Mouse (Mus musculus) forebrain, embryonic 10.5 days (tissue): ENCODE measurements around the gene Arfgef2. TPM values are rescaled to one million over a fixed set of nuclear protein-coding genes. Genes with fewer than 3 reads are reported as not detected.

ENCODE experiments used
- DNase-seq: peaks from one replicate; pipeline ENCODE4 v3.0.0-alpha.2; 2017; ENCODE audit warnings: low spot score; ENCODE audit errors: extremely low spot score
- H3K27ac ChIP-seq: fragments of 300-500 bp; sonication (generic); 2 replicates; pipeline ENCODE4 v1.5.1; 2016; ENCODE audit warnings: mild to moderate bottlenecking
- H3K27me3 ChIP-seq: fragments of 300-500 bp; sonication (generic); 2 replicates; pipeline ENCODE4 v1.6.1; 2016; ENCODE audit warnings: mild to moderate bottlenecking; ENCODE audit not compliant: poor library complexity, severe bottlenecking
- H3K36me3 ChIP-seq: fragments of 300-500 bp; sonication (generic); replicated peaks from 2 replicates; pipeline ENCODE4 v1.6.1; 2016; ENCODE audit warnings: mild to moderate bottlenecking, moderate library complexity
- H3K4me1 ChIP-seq: fragments of 300-500 bp; sonication (generic); 2 replicates; pipeline ENCODE4 v1.6.1; 2016
- H3K4me3 ChIP-seq: fragments of 300-500 bp; sonication (generic); 2 replicates; pipeline ENCODE4 v1.5.1; 2016; ENCODE audit warnings: mild to moderate bottlenecking, moderate library complexity
- H3K9me3 ChIP-seq: fragments of 300-500 bp; sonication (generic); 2 replicates; pipeline ENCODE4 v1.6.1; 2016; ENCODE audit warnings: mild to moderate bottlenecking, moderate library complexity
- WGBS: fragments of 180-500 bp; shearing (Covaris S2); methylation state at CpG from one replicate; pipeline ENCODE4 v1.1.7; 2016; 5-methylcytosine and 5-hydroxymethylcytosine counted together
- polyA plus RNA-seq: library from polyadenylated mRNA; unstranded; fragments of >200 nt; fragmentation: Nextera tagmentation; extraction: Ambion mirVana; gene quantifications from 2 replicates; pipeline ENCODE4 v1.2.1, GENCODE M21; 2016

Gene Arfgef2
- polyA plus RNA-seq, 1 experiment from 2014 or later: 5.4 TPM

- DNase-seq: no peak
- Histone ChIP-seq H3K27me3 (no peaks in the 10 kb centered on the region), H3K9me3 (no peaks in the 10 kb centered on the region)
Observed at GRCm38 (mm10) chr2:166874675-166875280, 69.4 kb downstream of the Arfgef2 start.

GRCm38 (mm10) chr2:166875561-166875960 lies 70.2 kb downstream of the Arfgef2 start:
- Histone ChIP-seq H3K36me3 (peaks cover 69% of the 10 kb centered on the region), H3K27me3 (no peaks in the 10 kb centered on the region), H3K4me3 (no peak overlapping the region), H3K9me3 (no peaks in the 10 kb centered on the region), H3K27ac (no peak overlapping the region), H3K4me1 (no peaks in the 10 kb centered on the region)
- no peak for DNase-seq
- WGBS: 96% methylated on average over 6 of the region's 6 CpGs

More at GRCm38 (mm10) chr2:166874675-166875280, 69.4 kb downstream of the Arfgef2 start:
- Histone ChIP-seq H3K36me3 (peaks cover 76% of the 10 kb centered on the region), H3K27ac (no peak overlapping the region), H3K4me1 (no peaks in the 10 kb centered on the region), H3K4me3 (no peak overlapping the region)
- WGBS: 83% methylated on average over 10 of the region's 10 CpGs

GRCm38 (mm10) chr2:166876331-166876730 lies 70.9 kb downstream of the Arfgef2 start:
- Histone ChIP-seq H3K27me3 (no peaks in the 10 kb centered on the region), H3K36me3 (peaks cover 66% of the 10 kb centered on the region), H3K4me3 (no peak overlapping the region), H3K9me3 (no peaks in the 10 kb centered on the region), H3K27ac (no peak overlapping the region), H3K4me1 (no peaks in the 10 kb centered on the region)
- DNase-seq: no peak
- WGBS: 90% methylated on average over 10 of the region's 10 CpGs

- 93% methylated on average over 7 of the region's 7 CpGs for WGBS
- peaks cover 27% of the 10 kb centered on the region for H3K36me3 ChIP-seq
- peaks cover 5% of the 10 kb centered on the region for H3K4me1 ChIP-seq
- no peak for DNase-seq
- no peak overlapping the region for H3K27ac ChIP-seq
- H3K9me3 ChIP-seq: no peaks in the 10 kb centered on the region
- no peaks in the 10 kb centered on the region for H3K27me3 ChIP-seq
- no peak overlapping the region for H3K4me3 ChIP-seq
Observed at GRCm38 (mm10) chr2:166885066-166885465, 79.7 kb downstream of the Arfgef2 start.

- no peak for DNase-seq
- peaks cover 5% of the 10 kb centered on the region for H3K4me1 ChIP-seq
- H3K4me3 ChIP-seq: no peak overlapping the region
- WGBS: 73% methylated on average over 10 of the region's 10 CpGs
- peaks cover 31% of the 10 kb centered on the region for H3K36me3 ChIP-seq
- no peak overlapping the region for H3K27ac ChIP-seq
- H3K27me3 ChIP-seq: no peaks in the 10 kb centered on the region
- H3K9me3 ChIP-seq: no peaks in the 10 kb centered on the region
Observed at GRCm38 (mm10) chr2:166885619-166886018, 80.2 kb downstream of the Arfgef2 start.

GRCm38 (mm10) chr2:166886231-166886630 lies 80.8 kb downstream of the Arfgef2 start:
- Histone ChIP-seq H3K27ac (no peak overlapping the region), H3K9me3 (no peaks in the 10 kb centered on the region), H3K4me1 (peaks cover 5% of the 10 kb centered on the region), H3K4me3 (no peak overlapping the region), H3K36me3 (peaks cover 27% of the 10 kb centered on the region), H3K27me3 (no peaks in the 10 kb centered on the region)
- DNase-seq: no peak
- WGBS: 88% methylated on average over 3 of the region's 3 CpGs

- H3K4me3 ChIP-seq: no peak overlapping the region
- 30% methylated on average over 11 of the region's 11 CpGs for WGBS
- DNase-seq: peak; percentile 47
- no peaks in the 10 kb centered on the region for H3K27me3 ChIP-seq
- H3K36me3 ChIP-seq: peaks cover 29% of the 10 kb centered on the region
- peaks cover 5% of the 10 kb centered on the region for H3K4me1 ChIP-seq
- H3K9me3 ChIP-seq: no peaks in the 10 kb centered on the region
- no peak overlapping the region for H3K27ac ChIP-seq
Observed at GRCm38 (mm10) chr2:166887816-166888215, 82.4 kb downstream of the Arfgef2 start.

GRCm38 (mm10) chr2:166891366-166891880 lies 86.0 kb downstream of the Arfgef2 start:
- 70% methylated on average over 9 of the region's 9 CpGs for WGBS
- Histone ChIP-seq H3K27ac (no peak overlapping the region), H3K36me3 (peaks cover 43% of the 10 kb centered on the region), H3K27me3 (no peaks in the 10 kb centered on the region), H3K4me3 (no peak overlapping the region), H3K4me1 (peaks cover 5% of the 10 kb centered on the region), H3K9me3 (no peaks in the 10 kb centered on the region)
- no peak for DNase-seq

- H3K4me3 ChIP-seq: no peak overlapping the region
- WGBS: 92% methylated on average over 8 of the region's 8 CpGs
- peaks cover 42% of the 10 kb centered on the region for H3K36me3 ChIP-seq
- no peaks in the 10 kb centered on the region for H3K27me3 ChIP-seq
- peaks cover 5% of the 10 kb centered on the region for H3K4me1 ChIP-seq
- H3K27ac ChIP-seq: no peak overlapping the region
- H3K9me3 ChIP-seq: no peaks in the 10 kb centered on the region
- no peak for DNase-seq
Observed at GRCm38 (mm10) chr2:166892158-166892680, 86.8 kb downstream of the Arfgef2 start.

- Histone ChIP-seq H3K27ac (no peak overlapping the region), H3K36me3 (peaks cover 42% of the 10 kb centered on the region), H3K9me3 (no peaks in the 10 kb centered on the region), H3K4me1 (0 out of 2 replicates have a peak, but pooled peaks cover under 1% of the 10 kb centered on the region), H3K27me3 (no peaks in the 10 kb centered on the region), H3K4me3 (no peak overlapping the region)
- WGBS: 94% methylated on average over 5 of the region's 5 CpGs
- DNase-seq: no peak
Observed at GRCm38 (mm10) chr2:166893036-166893435, 87.6 kb downstream of the Arfgef2 start.

- Histone ChIP-seq H3K36me3 (peaks cover 38% of the 10 kb centered on the region), H3K4me1 (no peaks in the 10 kb centered on the region), H3K27ac (no peak overlapping the region), H3K27me3 (no peaks in the 10 kb centered on the region), H3K4me3 (no peak overlapping the region), H3K9me3 (no peaks in the 10 kb centered on the region)
- no peak for DNase-seq
- WGBS: 83% methylated on average over 13 of the region's 13 CpGs
Observed at GRCm38 (mm10) chr2:166896368-166896767, 91.0 kb downstream of the Arfgef2 start.

GRCm38 (mm10) chr2:166896974-166897373 lies 91.6 kb downstream of the Arfgef2 start:
- Histone ChIP-seq H3K4me3 (no peak overlapping the region), H3K4me1 (no peaks in the 10 kb centered on the region), H3K9me3 (no peaks in the 10 kb centered on the region), H3K27ac (no peak overlapping the region), H3K27me3 (no peaks in the 10 kb centered on the region), H3K36me3 (peaks cover 32% of the 10 kb centered on the region)
- WGBS: 92% methylated on average over 12 of the region's 12 CpGs
- no peak for DNase-seq

- no peak for DNase-seq
- Histone ChIP-seq H3K4me3 (no peak overlapping the region), H3K9me3 (no peaks in the 10 kb centered on the region), H3K27ac (no peak overlapping the region), H3K36me3 (peaks cover 16% of the 10 kb centered on the region), H3K27me3 (no peaks in the 10 kb centered on the region), H3K4me1 (no peaks in the 10 kb centered on the region)
- WGBS: 78% methylated on average over 2 of the region's 2 CpGs
Observed at GRCm38 (mm10) chr2:166899161-166899560, 93.8 kb downstream of the Arfgef2 start.
